Mouse (Mus musculus) adrenal gland, postnatal 14 days (tissue): ENCODE measurements at regions not wholly inside any gene's neighbourhood (a gene's known extent, or its start where the extent isn't known, plus 50 kb on each side); places are given as distances from the start of the nearest gene placed in this dataset.

Experiments used
- DNase-seq: peaks from one replicate; pipeline ENCODE4 v3.0.0; 2021; ENCODE audit warnings: mixed read lengths

- DNase-seq: no peak
Observed at GRCm38 (mm10) chr2:178830313-178830712, 400.0 kb downstream of the Cdh26 start.

- DNase-seq: no peak
Observed at GRCm38 (mm10) chr2:178834986-178835385, 404.7 kb downstream of the Cdh26 start.

GRCm38 (mm10) chr2:178838571-178838970 lies 408.2 kb downstream of the Cdh26 start:
- DNase-seq: no peak

GRCm38 (mm10) chr2:178840975-178841374 lies 410.6 kb downstream of the Cdh26 start:
- no peak for DNase-seq

- DNase-seq: no peak
Observed at GRCm38 (mm10) chr2:178842595-178842994, 412.3 kb downstream of the Cdh26 start.

- DNase-seq: no peak
Observed at GRCm38 (mm10) chr2:178843458-178843857, 413.1 kb downstream of the Cdh26 start.

GRCm38 (mm10) chr2:178844561-178844960 lies 414.2 kb downstream of the Cdh26 start:
- no peak for DNase-seq

GRCm38 (mm10) chr2:178850320-178850719 lies 420.0 kb downstream of the Cdh26 start:
- no peak for DNase-seq

- DNase-seq: no peak
Observed at GRCm38 (mm10) chr2:178850769-178851168, 420.4 kb downstream of the Cdh26 start.

- no peak for DNase-seq
Observed at GRCm38 (mm10) chr2:178854012-178854411, 423.7 kb downstream of the Cdh26 start.

- DNase-seq: no peak
Observed at GRCm38 (mm10) chr2:178854760-178855159, 424.4 kb downstream of the Cdh26 start.

GRCm38 (mm10) chr2:178862620-178863019 lies 432.3 kb downstream of the Cdh26 start:
- DNase-seq: no peak

- DNase-seq: peak; percentile 61
Observed at GRCm38 (mm10) chr2:178867086-178867485, 436.8 kb downstream of the Cdh26 start.

GRCm38 (mm10) chr2:178869160-178869559 lies 438.8 kb downstream of the Cdh26 start:
- no peak for DNase-seq

- DNase-seq: no peak
Observed at GRCm38 (mm10) chr2:178878436-178878835, 448.1 kb downstream of the Cdh26 start.

GRCm38 (mm10) chr2:178885686-178886085 lies 455.4 kb downstream of the Cdh26 start:
- peak; percentile 44 for DNase-seq

GRCm38 (mm10) chr2:178888704-178889103 lies 458.4 kb downstream of the Cdh26 start:
- no peak for DNase-seq

GRCm38 (mm10) chr2:178902397-178902796 lies 472.1 kb downstream of the Cdh26 start:
- no peak for DNase-seq

GRCm38 (mm10) chr2:178909325-178909724 lies 479.0 kb downstream of the Cdh26 start:
- no peak for DNase-seq

- no peak for DNase-seq
Observed at GRCm38 (mm10) chr2:178911646-178912045, 481.3 kb downstream of the Cdh26 start.

- DNase-seq: no peak
Observed at GRCm38 (mm10) chr2:178916316-178917033, 486.1 kb downstream of the Cdh26 start.

GRCm38 (mm10) chr2:178924456-178925115 lies 494.3 kb downstream of the Cdh26 start:
- no peak for DNase-seq

GRCm38 (mm10) chr2:178927038-178927660 lies 496.8 kb downstream of the Cdh26 start:
- no peak for DNase-seq
